Mouse (Mus musculus) urinary bladder, postnatal 0 days (tissue): ENCODE measurements around the gene Olfr1297. TPM values are rescaled to one million over a fixed set of nuclear protein-coding genes. Genes with fewer than 3 reads are reported as not detected.

ENCODE experiments used
- polyA plus RNA-seq: library from polyadenylated mRNA; unstranded; fragments of >200 nt; fragmentation: Nextera tagmentation; extraction: Ambion mirVana; gene quantifications from 2 replicates; pipeline ENCODE4 v1.2.1, GENCODE M21; 2015

The Olfr1297 gene
- polyA plus RNA-seq: not detected in 2 replicates

GRCm38 (mm10) chr2:111626397-111626796 is at the start of gene Olfr1297:
Gene Olfr1297 (minus strand): TSS chr2:111626497.

GRCm38 (mm10) chr2:111661119-111661518 is 34.8 kb upstream of the Olfr1297 start, which contains the start of gene Olfr1299:
Gene Olfr1299 (plus strand): TSS chr2:111661419.

GRCm38 (mm10) chr2:111649101-111649500 is 22.8 kb upstream of the Olfr1297 start, which contains the start of gene Olfr1298:
Gene Olfr1298 (minus strand): TSS chr2:111649201.

GRCm38 (mm10) chr2:111569581-111569980 is 56.7 kb downstream of the Olfr1297 start, which contains the start of gene Olfr1295:
Gene Olfr1295 (minus strand): TSS chr2:111569681.

Other genes with a start within 250 kb of the Olfr1297 start
- not detected in 2 replicates for gene Olfr1286, start 203.4 kb downstream of the Olfr1297 start, polyA plus RNA-seq
- not detected in 2 replicates for gene Olfr1287, start 177.4 kb downstream of the Olfr1297 start, polyA plus RNA-seq
- gene Olfr1288, start 152.4 kb downstream of the Olfr1297 start, polyA plus RNA-seq: not detected in 2 replicates
- not detected in 2 replicates for gene Olfr1289, start 145.7 kb downstream of the Olfr1297 start, polyA plus RNA-seq
- gene Olfr1290, start 132.7 kb downstream of the Olfr1297 start, polyA plus RNA-seq: 0.24 and 0.60 TPM in 2 replicates
- not detected in 2 replicates for gene Olfr1291-ps1, start 129.3 kb downstream of the Olfr1297 start, polyA plus RNA-seq
- not detected in 2 replicates for gene Olfr1293-ps, start 101.3 kb downstream of the Olfr1297 start, polyA plus RNA-seq
- not detected in 2 replicates for gene Olfr1294, start 86.2 kb downstream of the Olfr1297 start, polyA plus RNA-seq
- gene Olfr1295, start 56.8 kb downstream of the Olfr1297 start, polyA plus RNA-seq: not detected in 2 replicates
- gene Olfr1298, start 22.7 kb upstream of the Olfr1297 start, polyA plus RNA-seq: not detected in 2 replicates
- gene Olfr1299, start 34.9 kb upstream of the Olfr1297 start, polyA plus RNA-seq: not detected in 2 replicates
- gene Olfr1301, start 124.5 kb upstream of the Olfr1297 start, polyA plus RNA-seq: not detected in 2 replicates
- not detected in 2 replicates for gene Olfr1302, start 150.9 kb upstream of the Olfr1297 start, polyA plus RNA-seq
- not detected in 2 replicates for gene Olfr1303, start 193.8 kb upstream of the Olfr1297 start, polyA plus RNA-seq